Mouse (Mus musculus) lung, embryonic 14.5 days (tissue): Measurements from ENCODE around the gene Tctex1d2. TPM values are rescaled to one million over a fixed set of nuclear protein-coding genes. Genes with fewer than 3 reads are reported as not detected.

Experiments used
- ATAC-seq: fragments of 200-750 bp; cut with Nextera tagmentation; 2 replicates; pipeline ENCODE4 v1.8.0; 2017; ENCODE audit warnings: mild to moderate bottlenecking, moderate TSS enrichment, moderate library complexity; ENCODE audit not compliant: insufficient read depth
- DNase-seq: peaks from one replicate; pipeline ENCODE4 v3.0.0-alpha.2; 2015
- H3K27ac ChIP-seq: fragments of 300-500 bp; sonication (generic); 2 replicates; pipeline ENCODE4 v1.5.1; 2014; ENCODE audit warnings: low read depth, mild to moderate bottlenecking, moderate library complexity
- H3K27me3 ChIP-seq: fragments of 300-500 bp; sonication (generic); 2 replicates; pipeline ENCODE4 v1.6.1; 2014; ENCODE audit warnings: low read length, control low read depth; ENCODE audit not compliant: insufficient read depth
- H3K36me3 ChIP-seq: fragments of 300-500 bp; sonication (generic); 2 replicates; pipeline ENCODE4 v1.6.1; 2014; ENCODE audit warnings: control low read depth; ENCODE audit not compliant: insufficient read depth
- H3K4me1 ChIP-seq: fragments of 300-500 bp; sonication (generic); 2 replicates; pipeline ENCODE4 v1.6.1; 2014; ENCODE audit warnings: antibody characterized with exemption, control low read depth; ENCODE audit not compliant: insufficient read depth
- H3K4me2 ChIP-seq: fragments of 300-500 bp; sonication (generic); 2 replicates; pipeline ENCODE4 v1.6.1; 2014; ENCODE audit warnings: mild to moderate bottlenecking
- H3K4me3 ChIP-seq: fragments of 300-500 bp; sonication (generic); 2 replicates; pipeline ENCODE4 v1.5.1; 2014; ENCODE audit warnings: low read depth, low read length
- H3K9ac ChIP-seq: fragments of 300-500 bp; sonication (generic); 2 replicates; pipeline ENCODE4 v1.6.1; 2014
- H3K9me3 ChIP-seq: fragments of 300-500 bp; sonication (generic); 2 replicates; pipeline ENCODE4 v1.6.1; 2016; ENCODE audit warnings: low read depth, low read length, control low read depth
- CTCF ChIP-seq: IDR thresholded peaks from 2 replicates; pipeline ENCODE4 v1.5.1; 2016; ENCODE audit warnings: antibody characterized with exemption, low read depth
- WGBS: fragments of 180-500 bp; shearing (Covaris S2); extraction: QIAGEN DNeasy Blood & Tissue Kit; methylation state at CpG from one replicate; pipeline ENCODE4 v1.1.7; 2014; 5-methylcytosine and 5-hydroxymethylcytosine counted together
- polyA plus RNA-seq: library from polyadenylated mRNA; unstranded; fragments of >200 nt; fragmentation: Nextera tagmentation; extraction: Ambion mirVana; gene quantifications from 2 replicates; pipeline ENCODE4 v1.2.1, GENCODE M21; 2014

Gene Tctex1d2
- polyA plus RNA-seq, 1 experiment from 2014 or later, result 27.7 TPM

DNA sequence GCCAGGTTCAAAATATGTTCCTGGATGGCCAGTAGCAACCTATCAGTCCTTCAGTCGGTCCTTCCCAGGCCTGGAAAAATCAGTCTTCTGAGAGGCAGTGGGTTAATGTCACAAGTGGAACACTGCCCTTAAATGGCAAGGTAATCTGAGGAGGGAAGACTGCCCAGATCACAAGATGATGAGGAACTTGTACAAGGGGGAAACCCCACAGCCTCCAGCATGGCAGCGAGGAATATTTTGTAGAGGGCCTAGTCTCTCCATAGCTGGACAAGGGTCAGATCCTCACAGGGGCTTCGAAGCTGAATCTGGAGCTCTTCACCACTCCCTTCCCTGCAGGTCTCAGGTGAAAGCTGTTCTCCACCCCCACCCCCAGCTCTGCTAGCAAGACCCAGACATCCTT lies 16.7 kb upstream of the Tctex1d2 start:
- Histone ChIP-seq H3K27me3 (no peaks in the 10 kb centered on the region), H3K4me2 (no peak overlapping the region), H3K36me3 (no peaks in the 10 kb centered on the region), H3K4me1 (no peaks in the 10 kb centered on the region), H3K9ac (no peak overlapping the region), H3K4me3 (no peak overlapping the region), H3K9me3 (no peaks in the 10 kb centered on the region), H3K27ac (no peak overlapping the region)
- ATAC-seq (no peak), DNase-seq (no peak)
- 76% methylated on average over 3 of the region's 3 CpGs for WGBS
- no peak for TF ChIP-seq CTCF

DNA sequence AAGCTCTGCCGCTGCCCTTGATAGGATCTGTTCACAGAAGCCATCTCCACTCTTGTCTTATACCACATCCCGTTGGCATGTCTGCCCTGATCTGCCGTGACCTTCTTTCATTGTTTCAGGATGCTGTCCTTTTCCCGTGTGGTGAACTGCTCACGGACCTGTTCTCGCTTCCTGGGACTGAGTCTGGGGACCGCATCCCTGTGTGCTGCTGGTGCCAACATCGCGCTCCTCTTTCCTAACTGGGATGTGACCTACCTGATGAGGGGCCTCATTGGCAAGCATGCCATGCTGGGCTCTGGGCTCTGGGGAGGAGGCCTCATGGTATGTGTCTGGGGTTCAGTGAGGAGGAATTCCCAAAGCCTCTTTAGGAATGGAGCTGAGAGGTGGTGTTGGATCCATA lies 13.8 kb upstream of the Tctex1d2 start:
- DNase-seq (no peak), ATAC-seq (no peak)
- 91% methylated on average over 9 of the region's 9 CpGs for WGBS
- H3K27ac ChIP-seq, result no peak overlapping the region
- H3K9me3 ChIP-seq, result no peaks in the 10 kb centered on the region
- H3K27me3 ChIP-seq, result no peaks in the 10 kb centered on the region
- H3K36me3 ChIP-seq, result no peaks in the 10 kb centered on the region
- H3K4me3 ChIP-seq, result no peak overlapping the region
- TF ChIP-seq CTCF, result no peak
- no peak overlapping the region for H3K4me2 ChIP-seq
- H3K9ac ChIP-seq, result no peak overlapping the region
- no peaks in the 10 kb centered on the region for H3K4me1 ChIP-seq

DNA sequence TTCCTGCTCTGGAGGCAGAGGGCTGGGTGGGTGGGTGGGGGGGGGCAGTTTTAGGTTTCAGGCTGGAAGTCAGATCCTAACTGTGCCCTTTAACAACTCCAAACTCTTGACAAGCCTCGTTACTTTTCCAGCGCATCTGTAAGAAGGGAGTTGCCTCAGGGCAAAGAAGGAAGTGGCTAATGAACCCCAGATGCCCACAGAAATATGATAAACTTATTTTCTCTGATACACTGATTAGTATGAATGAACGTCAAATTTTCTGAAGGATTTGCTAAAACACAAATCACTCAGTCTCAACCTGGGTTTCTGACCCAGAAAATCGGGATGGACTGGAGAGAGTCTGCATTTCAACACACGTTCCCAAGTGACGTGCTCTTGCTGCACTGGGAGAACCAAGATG lies 12.8 kb upstream of the Tctex1d2 start:
- no peaks in the 10 kb centered on the region for H3K27me3 ChIP-seq
- TF ChIP-seq CTCF, result no peak
- no peaks in the 10 kb centered on the region for H3K4me1 ChIP-seq
- 80% methylated on average over 6 of the region's 6 CpGs for WGBS
- no peaks in the 10 kb centered on the region for H3K36me3 ChIP-seq
- no peaks in the 10 kb centered on the region for H3K9me3 ChIP-seq
- H3K4me2 ChIP-seq, result no peak overlapping the region
- H3K9ac ChIP-seq, result no peak overlapping the region
- no peak for DNase-seq
- no peak overlapping the region for H3K4me3 ChIP-seq
- ATAC-seq, result no peak
- H3K27ac ChIP-seq, result no peak overlapping the region

DNA sequence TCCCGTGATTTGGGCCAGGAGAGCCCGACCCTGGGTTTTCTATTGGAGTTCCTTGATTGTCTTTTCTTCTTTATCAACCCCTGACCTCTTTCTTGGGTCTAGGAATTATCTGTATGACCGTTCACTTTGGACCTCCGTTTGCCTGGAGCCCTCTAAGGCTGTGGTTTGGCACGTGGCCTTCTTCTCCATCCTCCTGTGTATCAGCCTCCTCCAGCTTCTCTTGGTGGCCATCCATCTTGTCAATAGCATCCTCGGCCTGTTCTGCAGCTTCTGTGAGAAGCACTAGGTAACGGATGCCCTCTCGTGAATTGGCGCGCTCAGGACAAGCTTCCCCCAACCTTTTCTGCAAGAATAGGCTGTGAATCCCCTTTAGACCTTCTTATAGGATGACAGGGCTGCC lies 11.8 kb upstream of the Tctex1d2 start:
- H3K27ac ChIP-seq, result no peak overlapping the region
- H3K4me1 ChIP-seq, result no peaks in the 10 kb centered on the region
- H3K27me3 ChIP-seq, result no peaks in the 10 kb centered on the region
- TF ChIP-seq CTCF, result no peak
- H3K4me3 ChIP-seq, result no peak overlapping the region
- ATAC-seq, result no peak
- H3K9me3 ChIP-seq, result no peaks in the 10 kb centered on the region
- WGBS, result 69% methylated on average over 10 of the region's 10 CpGs
- H3K36me3 ChIP-seq, result no peaks in the 10 kb centered on the region
- no peak overlapping the region for H3K9ac ChIP-seq
- DNase-seq, result no peak
- H3K4me2 ChIP-seq, result no peak overlapping the region

DNA sequence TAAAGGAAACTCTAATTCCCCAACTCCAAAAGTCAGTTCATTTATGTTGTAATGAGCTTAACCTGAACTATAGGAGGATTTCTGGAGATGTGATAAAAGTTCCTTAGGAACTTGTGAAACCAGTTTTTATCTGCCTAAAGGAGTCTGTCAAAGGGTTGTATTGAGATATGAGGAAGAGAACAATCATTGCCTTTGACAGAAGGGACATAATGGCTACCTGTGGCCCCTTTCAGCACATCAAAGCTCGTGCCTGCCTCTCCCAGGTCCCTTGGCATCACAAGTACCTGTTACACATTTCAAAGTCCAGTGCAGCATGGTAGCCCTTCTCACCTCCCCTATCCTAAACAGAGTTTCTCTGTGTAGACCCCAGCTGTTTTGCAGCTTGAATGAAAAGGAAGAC lies 2.0 kb upstream of the Tctex1d2 start:
- H3K27me3 ChIP-seq, result no peaks in the 10 kb centered on the region
- no peak for DNase-seq
- TF ChIP-seq CTCF, result no peak
- no peak overlapping the region for H3K27ac ChIP-seq
- H3K4me1 ChIP-seq, result peaks cover 5% of the 10 kb centered on the region; the same call in 1 of the 2 replicates
- 41% methylated on average over 1 of the region's 1 CpGs for WGBS
- H3K9ac ChIP-seq, result no peak overlapping the region
- H3K4me2 ChIP-seq, result no peak overlapping the region
- H3K4me3 ChIP-seq, result no peak overlapping the region
- no peaks in the 10 kb centered on the region for H3K9me3 ChIP-seq
- H3K36me3 ChIP-seq, result no peaks in the 10 kb centered on the region
- no peak for ATAC-seq

DNA sequence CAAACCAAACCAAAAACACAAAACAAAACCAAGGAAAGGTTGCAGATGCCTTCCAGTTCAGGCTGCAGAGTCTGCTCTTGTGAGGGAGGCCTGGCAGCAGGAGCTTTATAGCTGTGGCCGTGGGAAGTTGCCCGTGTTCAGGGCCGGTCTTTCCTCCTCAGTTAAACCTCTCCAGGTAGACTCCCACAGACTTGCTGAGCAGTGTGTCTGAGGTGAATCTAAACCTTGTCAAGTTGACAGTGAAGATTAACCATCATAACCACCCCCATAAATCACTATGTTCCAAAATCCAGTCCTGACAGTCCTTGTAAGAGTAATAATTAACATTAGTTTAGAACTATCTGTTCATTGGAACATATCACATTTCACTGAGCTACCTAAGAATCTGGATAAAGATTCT lies 8.0 kb downstream of the Tctex1d2 start:
- no peaks in the 10 kb centered on the region for H3K4me1 ChIP-seq
- WGBS, result 77% methylated on average over 3 of the region's 3 CpGs
- no peak for ATAC-seq
- H3K27me3 ChIP-seq, result no peaks in the 10 kb centered on the region
- H3K4me2 ChIP-seq, result no peak overlapping the region
- H3K4me3 ChIP-seq, result no peak overlapping the region
- DNase-seq, result no peak
- H3K9me3 ChIP-seq, result no peaks in the 10 kb centered on the region
- no peak overlapping the region for H3K9ac ChIP-seq
- H3K27ac ChIP-seq, result no peak overlapping the region
- no peak for TF ChIP-seq CTCF
- no peaks in the 10 kb centered on the region for H3K36me3 ChIP-seq

DNA sequence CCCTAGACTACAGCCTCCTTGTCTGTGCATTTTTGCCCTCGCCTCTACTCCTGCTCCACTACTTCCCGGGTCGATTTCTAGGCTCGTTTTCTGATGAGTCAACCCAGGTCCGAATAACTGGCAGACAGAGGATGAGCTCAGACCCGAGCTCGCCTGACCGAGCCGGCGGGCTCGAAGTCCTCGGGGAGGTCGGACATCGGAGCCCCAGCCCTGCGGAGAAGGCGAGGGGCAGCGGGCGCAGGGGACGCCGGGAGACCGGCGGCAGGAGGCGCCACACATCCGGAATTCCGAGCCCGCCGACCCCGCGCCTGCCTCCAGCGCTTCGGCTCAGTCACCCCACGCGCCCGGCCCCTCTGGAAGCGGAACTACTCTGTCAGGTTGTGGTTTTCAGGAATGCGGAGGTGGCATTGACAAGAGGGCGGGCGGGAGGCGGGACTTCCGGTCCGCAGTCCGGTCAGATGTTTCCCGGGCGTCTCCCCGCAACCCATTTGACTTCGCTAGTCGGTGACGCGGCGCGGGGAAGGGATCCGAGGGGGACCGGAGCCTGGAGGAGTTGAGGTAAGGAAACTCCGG lies 11.1 kb downstream of the Tctex1d2 start, which contains the start of gene Pcyt1a:
Gene Pcyt1a (plus strand): TSS at position 448 of the 573 bp plus-strand sequence.
- under 1% methylated on average over 54 of the region's 54 CpGs for WGBS
- DNase-seq (peak; percentile 94), ATAC-seq (peak; percentile 98)
- Histone ChIP-seq H3K36me3 (no peaks in the 10 kb centered on the region), H3K4me3 (peak within 1 kb of the TSS; percentile 86), H3K27me3 (no peaks in the 10 kb centered on the region), H3K9me3 (no peaks in the 10 kb centered on the region), H3K4me1 (no peaks in the 10 kb centered on the region), H3K4me2 (peak within 1 kb of the TSS; percentile 89), H3K27ac (peak within 1 kb of the TSS; percentile 76), H3K9ac (peak within 1 kb of the TSS; percentile 78)
- TF ChIP-seq CTCF, result no peak; the same call in 1 of the 2 replicates
